Mouse (Mus musculus): ENCODE results near the gene Tmem63c.

- no peak for TF ChIP-seq CTCF (IDR thresholded peaks at IDR 0.05)
- no peak for TF ChIP-seq EP300 (IDR thresholded peaks at IDR 0.05; ENCODE audit: insufficient read depth, low read depth, low read length)
Measured at GRCm38 (mm10) chr12:87082797-87083196, 61.7 kb downstream of the Tmem63c start.

Measured in heart, adult 2 months (tissue).